Mouse (Mus musculus) hindbrain, embryonic 11.5 days (tissue): ENCODE results near the gene Bcap31. TPM values are rescaled to one million over a fixed set of nuclear protein-coding genes. Genes with fewer than 3 reads are reported as not detected.

Experiments
- ATAC-seq: fragments of 200-750 bp; cut with Nextera tagmentation; 2 replicates; pipeline ENCODE4 v1.8.0; 2017; ENCODE audit warnings: mild to moderate bottlenecking, moderate TSS enrichment, moderate library complexity; ENCODE audit not compliant: low FRiP score
- DNase-seq: peaks from one replicate; pipeline ENCODE4 v3.0.0-alpha.2; 2015; ENCODE audit warnings: low spot score
- H3K27ac ChIP-seq: fragments of 300-500 bp; sonication (generic); 2 replicates; pipeline ENCODE4 v1.5.1; 2014; ENCODE audit warnings: mild to moderate bottlenecking, low read depth, low read length
- H3K27me3 ChIP-seq: fragments of 300-500 bp; sonication (generic); 2 replicates; pipeline ENCODE4 v1.6.1; 2014; ENCODE audit warnings: mild to moderate bottlenecking, low read length, moderate library complexity, mixed read lengths; ENCODE audit not compliant: control insufficient read depth, insufficient read depth
- H3K36me3 ChIP-seq: fragments of 300-500 bp; sonication (generic); 2 replicates; pipeline ENCODE4 v1.6.1; 2014; ENCODE audit warnings: mild to moderate bottlenecking, low read length, moderate library complexity, mixed read lengths; ENCODE audit not compliant: control insufficient read depth, insufficient read depth
- H3K4me1 ChIP-seq: fragments of 300-500 bp; sonication (generic); replicated peaks from 2 replicates; pipeline ENCODE4 v1.6.1; 2014; ENCODE audit warnings: low read length, mixed read lengths; ENCODE audit not compliant: control insufficient read depth, insufficient read depth
- H3K4me2 ChIP-seq: fragments of 300-500 bp; sonication (generic); replicated peaks from 2 replicates; pipeline ENCODE4 v1.6.1; 2014; ENCODE audit warnings: mild to moderate bottlenecking, low read depth, low read length
- H3K4me3 ChIP-seq: fragments of 300-500 bp; sonication (generic); 2 replicates; pipeline ENCODE4 v1.5.1; 2014; ENCODE audit warnings: low read depth, low read length
- H3K9ac ChIP-seq: fragments of 300-500 bp; sonication (generic); 2 replicates; pipeline ENCODE4 v1.6.1; 2014; ENCODE audit warnings: low read depth, low read length
- H3K9me3 ChIP-seq: fragments of 300-500 bp; sonication (generic); 2 replicates; pipeline ENCODE4 v1.6.1; 2016; ENCODE audit warnings: low read length; ENCODE audit not compliant: control insufficient read depth
- WGBS: fragments of 180-500 bp; shearing (Covaris S2); extraction: QIAGEN DNeasy Blood & Tissue Kit; methylation state at CpG from one replicate; pipeline ENCODE4 v1.1.7; 2014; 5-methylcytosine and 5-hydroxymethylcytosine counted together
- polyA plus RNA-seq: library from polyadenylated mRNA; unstranded; fragments of >200 nt; fragmentation: Nextera tagmentation; extraction: Ambion mirVana; gene quantifications from 2 replicates; pipeline ENCODE4 v1.2.1, GENCODE M21; 2014

Gene Bcap31
- polyA plus RNA-seq, 1 experiment from 2014 or later = 155 TPM

DNA sequence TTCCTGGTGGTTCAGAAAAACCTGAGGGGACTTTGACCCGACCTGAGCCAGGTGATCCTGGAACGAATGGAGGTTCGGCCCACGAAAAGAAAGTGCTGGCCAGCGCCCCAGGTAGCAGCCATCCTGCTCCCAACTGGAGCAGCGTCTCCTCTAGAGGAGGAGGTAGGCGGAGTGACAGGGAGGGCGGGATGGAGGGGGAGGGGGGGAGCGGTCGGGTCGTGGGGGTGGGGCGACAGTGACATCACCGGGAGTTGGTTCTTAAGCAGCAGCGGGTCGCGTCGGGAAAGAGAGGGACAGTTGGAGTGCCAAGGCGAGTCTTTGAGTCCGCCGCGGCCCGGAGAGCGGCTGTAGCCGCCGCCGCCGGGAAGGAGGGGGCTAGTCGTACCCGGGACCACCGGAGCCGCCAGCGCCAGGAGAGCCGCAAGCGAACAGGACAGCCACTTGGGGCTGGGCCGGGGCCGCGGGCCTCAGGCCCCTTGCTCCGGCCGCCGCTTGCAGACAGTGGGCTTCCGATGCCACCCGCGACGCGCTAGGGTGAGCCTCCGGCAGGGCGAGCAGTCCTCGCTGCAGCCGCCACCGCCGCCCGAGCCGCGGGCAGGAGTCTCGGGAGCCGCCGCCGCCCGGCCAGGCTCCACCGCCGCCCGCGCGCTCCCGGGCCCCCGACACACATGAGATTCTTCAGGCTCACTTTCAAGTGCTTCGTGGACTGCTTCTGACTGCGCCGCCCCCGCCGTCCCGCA is 42.9 kb downstream of the Bcap31 start, which contains the start of gene Slc6a8:
Gene Slc6a8, plus strand, starts transcription at position 272 of the 740 bp plus-strand sequence.
- Histone ChIP-seq H3K36me3 (no peaks in the 10 kb centered on the region), H3K4me2 (peak within 1 kb of the TSS; percentile 76), H3K27me3 (no peaks in the 10 kb centered on the region; the same call in 1 of the 2 replicates), H3K4me1 (no peaks in the 10 kb centered on the region; the same call in 1 of the 2 replicates), H3K27ac (no peak within 1 kb of the TSS), H3K4me3 (peak within 1 kb of the TSS; percentile 57), H3K9ac (peak within 1 kb of the TSS; percentile 73), H3K9me3 (no peaks in the 10 kb centered on the region)
- ATAC-seq (peak; percentile 78), DNase-seq (peak; percentile 71)
- 18% methylated on average over 5 of the region's 72 CpGs for WGBS

DNA sequence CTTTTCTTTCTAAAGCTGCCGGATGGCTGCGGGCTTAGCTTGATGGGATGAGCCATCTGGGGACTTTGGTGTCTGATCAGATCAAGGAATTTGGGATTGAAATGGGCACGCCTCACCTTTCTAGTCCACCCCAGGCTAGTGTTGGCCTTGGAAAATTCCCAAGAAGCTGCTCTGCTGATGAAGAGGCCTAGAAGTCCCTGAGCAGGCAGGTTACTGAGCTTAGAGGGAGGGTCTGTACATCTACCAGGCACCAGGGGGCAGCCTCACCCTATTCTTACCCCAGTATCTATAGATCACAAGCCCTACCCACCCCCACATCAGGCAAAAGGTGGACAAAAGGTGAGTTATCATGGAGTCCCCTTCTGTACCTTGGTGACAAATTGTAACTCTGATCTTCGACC is 43.9 kb downstream of the Bcap31 start:
- Histone ChIP-seq H3K4me2 (no peak overlapping the region), H3K27ac (no peak overlapping the region), H3K27me3 (no peaks in the 10 kb centered on the region; the same call in 1 of the 2 replicates), H3K36me3 (no peaks in the 10 kb centered on the region), H3K9ac (no peak overlapping the region), H3K9me3 (no peaks in the 10 kb centered on the region), H3K4me3 (no peak overlapping the region), H3K4me1 (no peaks in the 10 kb centered on the region; the same call in 1 of the 2 replicates)
- ATAC-seq (peak; percentile 62; the same call in 1 of the 2 replicates), DNase-seq (peak; percentile 61)
- 67% methylated on average over 4 of the region's 4 CpGs for WGBS

GRCm38 (mm10) chrX:73663143-73663542 is 52.8 kb downstream of the Bcap31 start:
- Histone ChIP-seq H3K9ac (no peak overlapping the region), H3K4me2 (no peak overlapping the region), H3K36me3 (no peaks in the 10 kb centered on the region), H3K4me1 (no peaks in the 10 kb centered on the region), H3K9me3 (no peaks in the 10 kb centered on the region), H3K4me3 (no peak overlapping the region), H3K27ac (no peak overlapping the region), H3K27me3 (no peaks in the 10 kb centered on the region)
- DNase-seq (peak; percentile 7), ATAC-seq (no peak)

GRCm38 (mm10) chrX:73660284-73660665 is 55.7 kb downstream of the Bcap31 start:
- H3K27ac ChIP-seq = no peak overlapping the region
- H3K4me1 ChIP-seq = no peaks in the 10 kb centered on the region
- no peaks in the 10 kb centered on the region for H3K27me3 ChIP-seq
- peak overlapping the region; percentile 70 for H3K4me2 ChIP-seq
- H3K4me3 ChIP-seq = peak overlapping the region; percentile 41
- peak overlapping the region; percentile 36 for H3K9ac ChIP-seq
- no peaks in the 10 kb centered on the region for H3K36me3 ChIP-seq
- ATAC-seq (no peak), DNase-seq (no peak)
- H3K9me3 ChIP-seq = no peaks in the 10 kb centered on the region
- WGBS = 92% methylated on average over 2 of the region's 3 CpGs

DNA sequence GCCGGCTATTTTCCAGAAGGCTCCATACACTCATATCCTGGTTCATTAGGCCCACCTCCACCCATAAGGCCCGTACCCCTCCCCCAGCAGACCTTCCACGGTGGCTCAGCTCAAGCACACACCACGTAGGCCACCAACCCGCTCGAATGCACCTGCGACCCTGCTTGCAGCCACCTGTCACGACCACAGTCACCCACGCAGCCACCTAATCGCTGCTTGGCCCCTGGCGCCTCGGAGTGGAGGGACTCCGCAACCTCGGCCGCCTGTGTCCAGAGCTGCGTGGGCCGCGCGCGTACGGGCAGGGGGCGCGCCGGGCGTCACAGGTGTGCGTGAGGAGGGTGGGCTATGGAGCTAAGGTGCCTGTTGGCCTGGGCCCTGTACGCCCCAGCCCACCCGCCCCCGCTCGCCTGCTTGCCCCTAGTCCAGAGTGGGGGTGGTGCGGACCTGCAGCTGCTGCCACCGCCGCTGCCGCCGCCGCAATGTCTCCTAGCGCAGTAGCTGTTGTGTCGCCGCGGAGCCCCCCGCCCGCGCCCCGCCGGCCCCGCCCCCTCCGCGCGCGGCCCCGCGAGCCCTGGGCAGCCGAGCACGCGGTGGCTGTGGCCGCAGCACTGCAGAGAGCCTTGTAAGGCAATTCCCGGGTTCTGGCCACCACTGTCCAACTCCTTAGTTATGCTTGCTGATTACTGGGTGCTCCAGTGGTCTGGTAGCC is 56.2 kb downstream of the Bcap31 start, which contains the start of gene Pnck:
Gene Pnck, minus strand, starts transcription at position 543 of the 709 bp plus-strand sequence.
- ATAC-seq = peak; percentile 76
- Histone ChIP-seq H3K9me3 (no peaks in the 10 kb centered on the region), H3K27me3 (no peaks in the 10 kb centered on the region), H3K27ac (no peak within 1 kb of the TSS), H3K36me3 (no peaks in the 10 kb centered on the region), H3K4me2 (peak within 1 kb of the TSS; percentile 70), H3K4me1 (no peaks in the 10 kb centered on the region), H3K9ac (peak within 1 kb of the TSS; percentile 37), H3K4me3 (peak within 1 kb of the TSS; percentile 41)
- peak; percentile 49 for DNase-seq
- WGBS = 22% methylated on average over 35 of the region's 57 CpGs

DNA sequence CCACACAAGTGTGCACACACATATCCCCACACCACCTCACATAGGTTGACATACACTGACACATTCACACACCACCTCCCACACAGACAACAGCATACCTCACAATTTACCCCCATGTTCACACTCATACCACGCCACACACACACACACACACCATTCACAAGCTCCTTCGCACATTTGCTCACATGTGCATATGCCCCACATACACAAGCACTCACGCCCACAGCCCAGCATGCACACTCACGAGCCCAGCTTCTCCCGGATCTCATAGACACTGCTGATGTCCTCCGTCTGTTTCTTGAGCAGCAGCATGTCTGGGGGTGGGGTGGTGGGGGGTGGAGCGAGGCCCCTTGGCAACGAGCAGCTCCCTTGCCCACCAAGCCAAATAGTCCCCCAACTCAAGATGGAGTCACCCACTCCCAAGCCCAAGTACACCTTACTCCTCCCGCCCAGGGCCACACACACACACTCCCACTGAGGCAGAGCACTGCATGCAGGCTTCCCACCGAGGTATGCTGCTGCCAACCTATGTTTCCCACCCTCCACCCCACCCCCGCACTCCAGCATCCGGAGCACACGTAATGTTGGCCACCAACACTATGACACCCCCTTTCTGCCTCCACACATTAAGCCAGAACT is 56.9 kb downstream of the Bcap31 start:
- no peaks in the 10 kb centered on the region for H3K27me3 ChIP-seq
- WGBS = 66% methylated on average over 13 of the region's 13 CpGs
- ATAC-seq (peak; percentile 45), DNase-seq (no peak)
- H3K4me3 ChIP-seq = peak overlapping the region; percentile 41
- no peak overlapping the region for H3K27ac ChIP-seq
- no peak overlapping the region for H3K9ac ChIP-seq
- H3K4me1 ChIP-seq = no peaks in the 10 kb centered on the region
- H3K36me3 ChIP-seq = no peaks in the 10 kb centered on the region
- peak overlapping the region; percentile 70 for H3K4me2 ChIP-seq
- no peaks in the 10 kb centered on the region for H3K9me3 ChIP-seq

- WGBS = 50% methylated on average over 4 of the region's 7 CpGs
- H3K9me3 ChIP-seq = no peaks in the 10 kb centered on the region
Observed at GRCm38 (mm10) chrX:73658391-73658790, 57.6 kb downstream of the Bcap31 start.

DNA sequence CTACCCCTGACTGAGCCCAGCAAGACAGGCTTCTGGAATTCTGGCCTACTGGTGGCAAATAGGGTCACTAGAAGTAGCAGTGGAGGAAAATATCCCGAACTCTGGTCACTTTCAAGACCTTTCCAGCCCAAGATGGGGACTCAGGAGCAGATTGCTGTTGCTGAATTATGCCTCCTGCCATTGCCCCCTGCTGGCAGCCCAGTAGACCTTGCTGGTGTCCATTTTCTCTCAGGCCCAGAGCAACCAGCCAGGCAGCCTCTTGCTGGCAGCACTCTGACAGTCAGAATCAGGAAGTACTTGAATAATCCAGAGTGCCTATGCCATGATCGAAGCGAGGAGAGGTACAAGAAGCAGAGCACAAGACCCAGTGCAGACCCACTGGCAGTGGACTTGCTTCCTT is 60.4 kb downstream of the Bcap31 start:
- Histone ChIP-seq H3K9me3 (no peaks in the 10 kb centered on the region), H3K27ac (no peak overlapping the region), H3K9ac (no peak overlapping the region), H3K36me3 (no peaks in the 10 kb centered on the region), H3K4me3 (no peak overlapping the region), H3K4me2 (no peak overlapping the region), H3K4me1 (no peaks in the 10 kb centered on the region), H3K27me3 (no peaks in the 10 kb centered on the region)
- peak; percentile 39 for DNase-seq
- 68% methylated on average over 3 of the region's 3 CpGs for WGBS
- no peak for ATAC-seq

More at GRCm38 (mm10) chrX:73658391-73658790, 57.6 kb downstream of the Bcap31 start:
- Histone ChIP-seq H3K4me3 (no peak overlapping the region), H3K27me3 (no peaks in the 10 kb centered on the region), H3K36me3 (no peaks in the 10 kb centered on the region), H3K4me2 (no peak overlapping the region), H3K4me1 (no peaks in the 10 kb centered on the region), H3K27ac (no peak overlapping the region), H3K9ac (no peak overlapping the region)
- no peak for DNase-seq
- no peak for ATAC-seq
